Mouse (Mus musculus): Measurements from ENCODE around the gene Cep170b. TPM values are rescaled to one million over a fixed set of nuclear protein-coding genes. Genes with fewer than 3 reads are reported as not detected.
A peak's percentile ranks its signal among the peaks of the same experiment; 100 is the strongest.

Cep170b gene
- polyA plus RNA-seq, 1 experiment from 2014 or later = 12.3 TPM

DNA sequence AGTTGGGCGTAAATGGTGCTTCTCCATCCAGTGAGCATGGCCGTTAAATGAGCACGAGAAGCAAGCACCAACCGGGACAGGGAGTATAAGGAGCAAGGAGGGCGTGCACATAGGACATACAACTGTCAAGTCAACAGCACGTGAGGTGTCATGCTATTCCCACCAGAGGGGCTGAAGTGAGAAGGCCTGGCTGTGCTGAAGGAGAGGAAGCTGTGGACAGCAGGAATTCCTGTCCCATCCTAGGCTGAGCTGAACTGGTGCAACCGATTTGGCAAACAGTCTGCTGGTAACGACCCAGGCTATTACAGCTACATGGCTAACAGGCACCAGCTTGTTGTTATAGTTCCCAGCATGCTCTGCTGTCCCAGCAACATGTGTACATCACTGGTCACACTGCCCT, 70.8 kb downstream of the Cep170b start:
- Histone ChIP-seq H3K27me3 (ENCODE audit: low read depth, poor library complexity, severe bottlenecking) (peaks cover 9% of the 10 kb centered on the region; the same call in 1 of the 2 replicates), H3K4me1 (peaks cover 25% of the 10 kb centered on the region), H3K9me3 (replicated peaks) (no peaks in the 10 kb centered on the region), H3K27ac (no peak overlapping the region), H3K4me3 (no peak overlapping the region), H3K36me3 (no peaks in the 10 kb centered on the region)
- WGBS = 73% methylated on average over 8 of the region's 8 CpGs
- DNase-seq (ENCODE audit: low spot score) = no peak

DNA sequence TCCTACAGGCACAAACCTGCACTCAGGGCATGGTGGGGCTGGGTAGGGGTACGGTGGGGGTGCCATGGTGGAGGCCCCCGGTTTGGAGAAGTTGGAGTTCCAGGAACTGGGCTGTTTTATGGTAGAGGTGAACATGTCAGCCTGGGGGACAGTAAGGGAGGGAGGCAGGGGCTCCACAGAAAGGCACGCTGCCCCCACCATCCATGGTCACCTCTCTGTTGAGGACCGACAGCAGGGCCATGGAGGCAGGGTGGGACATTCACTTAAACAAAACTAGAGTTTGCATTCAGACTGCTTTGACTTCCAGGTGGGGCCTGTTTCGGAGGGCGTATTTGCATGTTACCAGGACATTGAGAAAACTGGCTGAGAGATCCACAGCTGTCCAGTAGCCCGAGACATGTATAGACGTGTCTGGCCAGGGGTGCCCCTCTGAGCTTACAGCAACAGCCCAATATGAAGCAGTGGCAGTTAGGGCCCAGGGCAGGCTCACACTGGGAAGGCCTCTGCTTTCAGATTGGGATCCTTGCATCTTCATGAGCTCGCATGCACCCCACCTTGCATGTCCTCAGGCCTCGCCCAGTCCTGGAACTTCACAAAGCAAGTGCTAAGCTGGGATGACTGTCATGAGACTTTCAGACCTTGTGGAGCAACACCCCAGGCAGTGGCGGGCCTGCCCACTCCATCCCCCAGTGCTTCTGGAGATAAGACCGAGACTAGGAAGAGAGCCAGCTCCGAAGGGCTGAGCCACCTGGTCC, 73.5 kb downstream of the Cep170b start:
- Histone ChIP-seq H3K9me3 (replicated peaks) (no peaks in the 10 kb centered on the region), H3K27ac (peak overlapping the region; percentile 44), H3K36me3 (no peaks in the 10 kb centered on the region), H3K27me3 (ENCODE audit: low read depth, poor library complexity, severe bottlenecking) (peaks cover 34% of the 10 kb centered on the region; the same call in 1 of the 2 replicates), H3K4me3 (no peak overlapping the region), H3K4me1 (peaks cover 38% of the 10 kb centered on the region)
- no peak for DNase-seq (ENCODE audit: low spot score)
- 74% methylated on average over 13 of the region's 13 CpGs for WGBS

DNA sequence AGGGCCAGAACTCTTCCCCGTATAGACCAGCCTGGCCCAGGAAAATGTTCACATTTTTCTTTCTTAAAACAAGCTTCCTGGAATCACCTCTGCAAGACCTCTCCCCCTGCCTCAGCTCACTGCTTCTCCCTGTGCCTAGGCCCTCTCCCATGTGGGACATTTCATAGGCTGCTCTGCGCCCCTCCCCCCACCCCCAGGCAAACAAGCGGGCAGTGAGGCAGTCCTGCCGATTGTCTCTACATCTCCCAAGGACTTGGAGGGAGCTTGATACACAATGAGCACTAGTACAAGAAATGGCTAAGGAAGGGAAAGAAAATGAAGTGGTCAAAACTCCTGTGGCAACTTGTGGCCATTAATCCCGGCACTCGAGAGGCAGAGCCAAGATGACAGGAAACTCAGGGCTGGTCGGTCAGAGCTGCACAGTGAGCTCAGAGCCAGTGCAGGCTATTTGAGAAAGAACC, 74.1 kb downstream of the Cep170b start:
- Histone ChIP-seq H3K36me3 (no peaks in the 10 kb centered on the region), H3K4me1 (peaks cover 38% of the 10 kb centered on the region)
- WGBS = 32% methylated on average over 7 of the region's 7 CpGs

DNA sequence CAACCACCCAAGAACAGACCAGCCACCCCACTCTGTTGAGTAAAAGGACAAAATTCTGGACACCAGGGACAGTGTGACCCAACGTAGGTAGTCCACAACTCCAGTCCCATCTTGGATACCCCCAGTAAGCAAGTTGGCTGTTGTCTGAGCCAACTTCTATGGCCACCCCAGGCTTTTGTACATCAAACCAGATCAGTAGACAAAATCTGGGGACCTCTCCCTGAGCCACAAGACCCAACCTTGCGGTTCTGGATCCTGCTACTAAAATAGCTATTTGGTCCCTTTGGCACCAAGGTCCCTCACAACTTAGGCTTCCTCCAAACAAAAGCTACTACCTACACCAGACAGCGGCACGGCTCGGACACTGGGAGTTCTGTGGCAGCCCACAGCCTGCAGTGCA, 74.7 kb downstream of the Cep170b start:
- Histone ChIP-seq H3K27me3 (ENCODE audit: low read depth, poor library complexity, severe bottlenecking) (peaks cover 46% of the 10 kb centered on the region; the same call in 1 of the 2 replicates), H3K4me1 (peaks cover 38% of the 10 kb centered on the region), H3K9me3 (replicated peaks) (no peaks in the 10 kb centered on the region), H3K4me3 (no peak overlapping the region), H3K27ac (no peak overlapping the region; the same call in 1 of the 2 replicates), H3K36me3 (no peaks in the 10 kb centered on the region)
- 86% methylated on average over 5 of the region's 5 CpGs for WGBS
- no peak for DNase-seq (ENCODE audit: low spot score)

More for the DNA sequence above, 74.1 kb downstream of the Cep170b start:
- peaks cover 40% of the 10 kb centered on the region; the same call in 1 of the 2 replicates for H3K27me3 ChIP-seq (ENCODE audit: low read depth, poor library complexity, severe bottlenecking)
- no peak overlapping the region for H3K4me3 ChIP-seq
- no peaks in the 10 kb centered on the region for H3K9me3 ChIP-seq (replicated peaks)
- H3K27ac ChIP-seq = peak overlapping the region; percentile 44
- DNase-seq (ENCODE audit: low spot score) = no peak

DNA sequence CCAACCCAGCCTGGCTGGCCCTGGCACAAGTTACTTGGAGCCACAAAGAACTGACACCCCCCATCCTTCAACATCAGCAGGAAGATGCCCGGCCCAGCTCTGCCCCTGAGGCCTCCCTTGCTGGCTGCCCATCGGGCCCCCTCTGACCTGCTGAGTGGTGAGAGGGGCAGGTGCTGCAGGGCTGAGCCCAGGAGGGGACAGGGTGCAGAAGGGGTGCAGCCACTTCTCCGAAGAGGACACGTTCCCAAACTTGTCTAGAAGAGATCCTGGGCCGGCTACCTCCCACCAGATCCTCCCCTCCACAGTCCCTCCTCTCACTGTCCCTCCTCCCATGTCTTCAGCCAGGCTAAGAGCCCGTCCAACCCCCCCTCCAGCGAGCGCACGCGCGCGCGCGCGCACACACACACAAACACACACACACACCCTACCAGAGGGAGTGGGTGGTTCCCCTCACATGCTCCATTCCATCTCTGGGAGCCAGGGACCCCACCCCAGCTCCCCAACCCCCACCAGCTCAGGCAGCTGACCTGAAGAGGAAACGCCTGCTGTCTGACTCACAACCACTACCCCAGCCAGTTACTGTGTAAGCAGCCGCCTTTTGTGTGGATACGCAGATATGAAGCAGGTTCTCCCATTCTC, 75.3 kb downstream of the Cep170b start:
- Histone ChIP-seq H3K36me3 (no peaks in the 10 kb centered on the region), H3K27me3 (ENCODE audit: low read depth, poor library complexity, severe bottlenecking) (peaks cover 52% of the 10 kb centered on the region), H3K9me3 (replicated peaks) (no peaks in the 10 kb centered on the region), H3K27ac (no peak overlapping the region), H3K4me3 (no peak overlapping the region), H3K4me1 (peaks cover 43% of the 10 kb centered on the region)
- DNase-seq (ENCODE audit: low spot score) = no peak
- 63% methylated on average over 18 of the region's 18 CpGs for WGBS

Small RNAs within 50 kb of the gene (microRNA-seq; reads per million reads assigned to microRNA genes)
- gene Mir6940 = not detected

Other genes with a start within 250 kb of the Cep170b start
- gene A530016L24Rik, start 231.0 kb upstream of the Cep170b start, polyA plus RNA-seq (2016; fragmentation: Nextera tagmentation; extraction: Ambion mirVana) = not detected in 2 replicates
- not detected in 2 replicates for gene Tmem179, start 203.7 kb upstream of the Cep170b start, polyA plus RNA-seq (2016; fragmentation: Nextera tagmentation; extraction: Ambion mirVana)
- 1.3 and 1.6 TPM in 2 replicates for gene Inf2, start 131.7 kb upstream of the Cep170b start, polyA plus RNA-seq (2016; fragmentation: Nextera tagmentation; extraction: Ambion mirVana)
- 1.9 and 3.0 TPM in 2 replicates for gene Adssl1, start 100.4 kb upstream of the Cep170b start, polyA plus RNA-seq (2016; fragmentation: Nextera tagmentation; extraction: Ambion mirVana)
- gene Siva1, start 75.8 kb upstream of the Cep170b start, polyA plus RNA-seq (2016; fragmentation: Nextera tagmentation; extraction: Ambion mirVana) = 359 and 361 TPM in 2 replicates
- gene Akt1, start 45.6 kb upstream of the Cep170b start, polyA plus RNA-seq (2016; fragmentation: Nextera tagmentation; extraction: Ambion mirVana) = 59.3 and 82.8 TPM in 2 replicates
- gene Zbtb42, start 41.6 kb upstream of the Cep170b start, polyA plus RNA-seq (2016; fragmentation: Nextera tagmentation; extraction: Ambion mirVana) = 1.4 and 2.7 TPM in 2 replicates
- 2.1 and 3.5 TPM in 2 replicates for gene Pld4, start 40.2 kb downstream of the Cep170b start, polyA plus RNA-seq (2016; fragmentation: Nextera tagmentation; extraction: Ambion mirVana)
- 0.15 and 0.18 TPM in 2 replicates for gene Ahnak2, start 82.2 kb downstream of the Cep170b start, polyA plus RNA-seq (2016; fragmentation: Nextera tagmentation; extraction: Ambion mirVana)
- gene Clba1, start 88.5 kb downstream of the Cep170b start, polyA plus RNA-seq (2016; fragmentation: Nextera tagmentation; extraction: Ambion mirVana) = 7.9 and 8.4 TPM in 2 replicates
- 204 and 206 TPM in 2 replicates for gene Cdca4, start 109.0 kb downstream of the Cep170b start, polyA plus RNA-seq (2016; fragmentation: Nextera tagmentation; extraction: Ambion mirVana)
- 0.11 TPM in 1 of 2 replicates, not detected in the other for gene Gpr132, start 147.8 kb downstream of the Cep170b start, polyA plus RNA-seq (2016; fragmentation: Nextera tagmentation; extraction: Ambion mirVana)
- gene Jag2, start 209.3 kb downstream of the Cep170b start, polyA plus RNA-seq (2016; fragmentation: Nextera tagmentation; extraction: Ambion mirVana) = 3.5 and 4.5 TPM in 2 replicates
- 76.7 and 79.7 TPM in 2 replicates for gene Nudt14, start 221.7 kb downstream of the Cep170b start, polyA plus RNA-seq (2016; fragmentation: Nextera tagmentation; extraction: Ambion mirVana)